Mouse (Mus musculus) liver, embryonic 14.5 days (tissue): ENCODE results near the gene Cmas.

Source experiments
- CTCF ChIP-seq: IDR thresholded peaks from 2 replicates; pipeline ENCODE4 v1.5.1; 2016; ENCODE audit warnings: antibody characterized with exemption, low read depth, control low read depth
- EP300 ChIP-seq: IDR thresholded peaks from 2 replicates; pipeline ENCODE4 v1.6.1; 2016; ENCODE audit warnings: antibody characterized with exemption, low read depth

GRCm38 (mm10) chr6:142798837-142799236 lies 42.4 kb downstream of the Cmas start:
- TF ChIP-seq EP300 (peak; percentile 25; the same call in 1 of the 2 replicates), CTCF (no peak)
